Mouse (Mus musculus) adrenal gland, adult (tissue): ENCODE results near the gene Esrrb.

Experiments
- DNase-seq, 2 experiments: peaks; one replicate each; pipeline ENCODE4 v3.0.0; 2022 to 2023; ENCODE audit warnings: low spot score in 1 of 2; ENCODE audit not compliant: inconsistent age in 2 of 2

The Esrrb gene

GRCm38 (mm10) chr12:86402718-86403117, 41.8 kb downstream of the Esrrb start:
- DNase-seq, result peak; percentile 63 to 89

- DNase-seq, result peak; percentile 21 to 74
Measured at GRCm38 (mm10) chr12:86421490-86421904, 60.6 kb downstream of the Esrrb start.

GRCm38 (mm10) chr12:86422166-86422910, 61.4 kb downstream of the Esrrb start:
- peak in 1 of 2 experiments; percentile 29 for DNase-seq

DNA sequence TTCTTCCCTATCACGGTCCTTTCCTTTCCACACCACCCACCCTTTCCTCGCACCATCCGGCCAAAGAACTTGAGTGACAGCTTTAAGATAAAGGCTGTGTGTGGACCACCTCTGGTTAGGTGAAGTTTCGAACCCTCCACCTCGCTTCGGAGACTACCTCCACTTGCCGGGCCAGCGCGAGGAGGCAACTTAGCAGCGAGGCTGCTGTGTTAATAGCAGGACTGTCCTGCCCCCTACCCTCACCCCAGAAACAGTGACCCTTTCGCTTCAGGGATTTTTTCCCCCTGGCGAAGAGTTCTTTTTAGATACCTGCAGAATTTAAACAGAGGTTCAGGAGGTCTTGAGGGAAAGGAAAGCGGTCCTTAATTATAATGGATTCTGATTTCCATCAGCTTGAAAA, 62.2 kb downstream of the Esrrb start:
- no peak for DNase-seq

DNA sequence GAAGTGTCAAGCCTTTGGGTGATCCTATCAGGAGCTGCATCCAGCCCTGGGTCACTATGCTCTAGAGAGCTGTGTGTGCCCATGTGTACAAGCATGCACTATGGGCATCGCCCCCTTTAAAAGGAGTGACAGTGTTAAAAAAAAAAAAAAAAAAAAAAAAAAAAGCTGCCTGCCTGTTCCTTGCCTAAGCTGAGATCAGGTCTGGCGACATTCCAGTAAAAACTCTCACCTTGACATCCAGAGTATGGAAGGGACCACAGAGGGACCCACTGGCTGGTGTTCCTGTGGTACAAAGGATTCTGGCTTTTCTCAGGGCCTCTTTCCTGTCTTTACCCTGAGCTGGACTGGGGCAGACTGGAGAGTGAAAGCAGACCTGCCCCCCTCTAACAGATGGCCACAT, 66.7 kb downstream of the Esrrb start:
- DNase-seq, result no peak

- no peak for DNase-seq
Measured at GRCm38 (mm10) chr12:86431671-86432070, 70.8 kb downstream of the Esrrb start.

DNA sequence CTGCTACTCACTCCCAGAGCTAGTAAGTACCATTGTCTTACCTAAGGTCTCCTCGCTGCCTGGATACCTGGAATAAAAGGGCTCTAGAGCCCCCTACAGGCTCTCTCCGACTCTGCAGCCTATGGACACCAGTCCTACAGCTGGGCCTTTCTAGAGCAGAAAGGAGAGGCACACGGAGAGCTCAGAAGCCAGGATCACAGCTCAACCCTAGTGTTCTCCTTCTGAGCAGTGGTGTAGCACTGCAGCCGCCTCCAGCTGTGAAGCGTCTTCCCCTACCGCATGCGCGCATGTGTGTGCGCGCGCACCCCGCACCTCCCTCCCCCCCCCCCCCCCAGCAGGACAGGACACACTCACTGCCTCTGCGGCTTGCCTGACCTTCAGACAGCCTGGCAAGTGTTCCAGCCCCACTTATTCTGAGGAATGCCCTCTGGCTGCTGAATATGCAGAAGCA, 72.5 kb downstream of the Esrrb start:
- DNase-seq, result peak; percentile 63 to 90

GRCm38 (mm10) chr12:86435651-86436050, 74.7 kb downstream of the Esrrb start:
- DNase-seq, result no peak

- DNase-seq, result no peak
Measured at GRCm38 (mm10) chr12:86450848-86451247, 89.9 kb downstream of the Esrrb start.

DNA sequence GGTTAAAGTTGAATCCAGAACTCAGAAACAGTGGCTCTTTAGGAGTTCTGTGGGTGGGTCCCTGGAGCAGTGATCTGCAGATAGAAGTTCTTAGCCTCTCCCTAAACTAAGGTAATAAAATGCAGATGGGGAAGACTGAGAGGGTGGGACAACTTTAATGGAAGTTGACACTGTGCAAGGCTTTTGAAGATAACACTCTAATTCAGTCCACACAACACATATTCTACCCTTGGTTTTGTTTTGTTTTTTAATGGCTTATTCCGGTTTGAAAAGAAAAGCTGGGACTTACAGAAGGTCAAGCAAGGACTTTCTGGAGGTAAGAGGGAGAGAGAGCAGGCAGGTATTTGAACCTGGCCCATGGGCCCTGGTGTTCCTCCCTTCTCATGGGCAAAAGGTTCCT, 94.1 kb downstream of the Esrrb start:
- no peak for DNase-seq

DNA sequence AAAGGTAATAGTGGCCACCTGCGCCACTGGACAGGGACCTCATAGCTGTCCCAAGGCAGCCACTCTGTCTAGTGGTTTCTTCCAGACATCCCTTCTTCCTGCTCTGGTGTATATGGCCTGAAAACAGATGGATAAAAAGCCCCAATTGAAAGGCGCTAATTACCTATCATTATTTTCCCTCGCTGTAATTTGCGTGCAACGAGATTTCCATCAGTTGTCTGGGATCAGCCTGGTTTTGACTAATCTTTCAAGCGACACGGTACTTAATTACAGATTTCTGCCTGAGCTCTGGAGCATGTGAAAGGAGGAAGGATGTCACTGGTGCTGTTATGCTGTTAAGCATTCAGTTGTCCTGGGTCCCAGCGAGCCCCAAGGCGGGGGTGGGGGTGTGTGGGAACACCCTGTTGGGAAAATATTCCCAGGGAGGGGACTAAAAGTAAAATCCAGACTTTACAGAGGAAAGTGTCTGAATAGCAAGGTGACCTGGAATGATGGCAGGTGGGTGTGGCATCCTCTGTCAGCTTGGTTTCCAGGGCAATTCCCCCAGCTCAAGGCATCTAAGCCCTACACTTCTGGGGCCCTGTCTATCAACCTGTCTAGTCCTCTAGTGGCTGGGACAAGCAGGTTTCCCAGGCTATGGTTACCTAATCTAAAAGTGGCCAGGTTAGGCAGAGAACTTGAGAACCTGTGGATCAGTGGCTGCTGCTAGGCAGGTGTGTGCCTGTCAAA, 102.0 kb downstream of the Esrrb start:
- no peak for DNase-seq

GRCm38 (mm10) chr12:86464385-86464784, 103.5 kb downstream of the Esrrb start:
- no peak for DNase-seq

DNA sequence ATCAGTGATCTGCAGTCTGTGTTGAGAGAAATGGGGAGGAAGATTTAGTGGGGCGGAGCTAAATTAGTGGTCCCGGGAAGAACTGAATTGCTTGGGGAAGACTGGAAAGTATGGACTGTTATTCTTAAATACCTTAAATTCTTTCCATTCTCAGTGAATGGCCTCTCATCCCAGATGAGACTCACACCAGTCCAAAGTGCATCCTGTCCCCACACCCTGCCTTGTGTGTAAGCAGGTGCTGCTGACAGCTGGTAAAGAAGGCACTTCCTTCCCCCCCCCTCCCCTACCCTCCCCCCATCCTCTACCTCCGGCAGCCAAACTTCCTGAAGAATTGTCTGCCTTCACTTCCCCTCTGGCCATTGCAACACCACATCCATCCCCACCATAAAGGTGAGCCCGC, 105.3 kb downstream of the Esrrb start:
- DNase-seq, result no peak

DNA sequence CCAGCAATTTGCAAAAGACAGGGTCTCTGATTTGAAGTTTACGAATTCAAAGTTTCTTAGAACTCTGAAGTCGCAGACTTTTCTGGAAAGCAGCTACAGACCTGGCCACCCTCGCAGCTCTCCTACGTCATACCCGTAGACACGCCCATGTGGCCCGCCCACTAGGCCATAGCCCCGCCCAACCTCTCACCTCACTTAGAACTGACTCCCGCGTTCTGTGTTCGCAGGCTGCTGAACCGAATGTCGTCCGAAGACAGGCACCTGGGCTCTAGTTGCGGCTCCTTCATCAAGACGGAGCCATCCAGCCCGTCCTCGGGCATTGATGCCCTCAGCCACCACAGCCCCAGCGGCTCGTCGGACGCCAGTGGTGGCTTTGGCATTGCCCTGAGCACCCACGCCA, 109.0 kb downstream of the Esrrb start:
- DNase-seq, result no peak

DNA sequence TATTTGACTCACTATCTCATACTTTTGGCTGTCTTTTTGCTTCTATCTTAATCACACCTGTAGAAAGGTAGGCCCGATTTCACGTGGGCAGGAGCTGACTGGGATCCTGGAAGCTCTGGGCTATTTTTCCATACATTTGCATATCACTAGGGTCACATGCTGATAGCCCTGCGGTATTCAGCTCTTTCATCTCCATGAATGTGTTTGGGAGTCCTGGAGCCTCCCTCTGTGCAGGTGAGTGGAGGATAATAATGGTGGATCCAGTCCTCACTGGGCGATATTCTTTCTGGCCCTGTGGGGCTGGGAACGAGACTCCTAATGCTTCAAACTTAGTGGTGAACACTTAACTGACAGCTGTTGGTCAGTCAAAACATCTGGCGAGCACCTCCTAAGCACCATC, 110.0 kb downstream of the Esrrb start:
- no peak for DNase-seq

- DNase-seq, result no peak
Measured at GRCm38 (mm10) chr12:86473630-86474029, 112.7 kb downstream of the Esrrb start.

DNA sequence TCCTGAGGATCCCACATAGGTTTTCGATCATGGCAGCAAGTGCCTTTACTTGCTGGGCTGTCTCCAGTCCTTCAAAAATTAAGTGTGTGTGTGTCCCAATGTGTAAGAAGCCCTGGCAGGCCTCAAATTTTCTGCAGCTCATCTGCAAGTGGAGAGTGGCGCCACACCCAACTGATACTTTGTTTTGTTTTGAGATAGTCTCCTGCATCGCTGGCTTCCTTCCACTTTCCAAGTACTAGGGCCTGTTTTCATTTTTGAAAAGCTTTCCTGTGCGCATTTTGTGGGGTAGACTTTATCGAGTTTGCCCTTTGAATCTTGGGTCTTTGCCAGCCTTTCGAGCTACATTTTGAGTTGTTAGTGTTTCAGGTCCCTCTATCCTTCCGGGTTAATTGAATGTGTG, 115.1 kb downstream of the Esrrb start:
- DNase-seq, result peak in 1 of 2 experiments; percentile 33

GRCm38 (mm10) chr12:86478908-86479307, 118.0 kb downstream of the Esrrb start:
- DNase-seq, result no peak

- no peak for DNase-seq
Measured at GRCm38 (mm10) chr12:86482029-86482428, 121.1 kb downstream of the Esrrb start.

DNA sequence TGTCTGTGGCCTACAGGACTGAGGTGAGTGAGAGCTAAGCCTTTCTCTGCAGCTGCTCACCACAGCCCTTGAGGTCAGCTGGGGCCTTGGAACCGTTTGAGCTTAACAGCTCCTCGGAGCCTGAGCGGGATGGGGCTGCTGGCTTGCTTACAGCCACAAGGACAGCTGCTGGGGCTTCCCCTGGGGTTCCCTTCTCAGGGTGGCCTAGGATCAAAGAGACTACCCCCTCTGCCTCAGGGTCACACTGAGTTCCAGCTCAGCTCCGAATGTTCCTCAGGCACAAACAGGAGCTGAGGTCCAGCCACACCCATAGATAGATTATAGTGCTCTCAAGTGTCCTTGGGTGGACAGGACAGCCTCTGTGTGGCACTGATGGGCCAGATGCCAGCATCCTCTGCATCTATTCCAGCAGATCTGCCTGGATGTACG, 122.5 kb downstream of the Esrrb start:
- peak; percentile 75 to 82 for DNase-seq

GRCm38 (mm10) chr12:86488005-86488404, 127.1 kb downstream of the Esrrb start:
- DNase-seq, result no peak

DNA sequence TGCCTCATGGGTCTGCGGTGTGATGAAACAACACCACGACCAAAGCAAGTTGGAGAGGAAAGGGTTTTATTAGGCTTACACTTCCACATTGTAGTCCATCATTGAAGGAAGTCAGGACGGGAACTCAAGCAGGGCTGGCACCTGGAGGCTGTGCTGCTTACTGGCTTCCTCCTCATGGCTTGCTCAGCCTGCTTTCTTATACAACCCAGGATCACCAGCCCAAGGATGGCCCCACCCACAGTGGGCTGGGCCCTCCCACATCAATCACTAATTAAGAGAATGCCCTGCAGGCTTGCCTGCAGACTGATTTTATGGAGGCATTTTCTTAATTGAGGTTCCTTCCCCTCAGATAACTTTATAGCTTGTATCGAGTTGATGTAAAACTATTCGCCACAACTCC, 129.1 kb downstream of the Esrrb start:
- no peak for DNase-seq
